Mouse (Mus musculus): ENCODE measurements around the gene Ttc24. TPM values are rescaled to one million over a fixed set of nuclear protein-coding genes. Genes with fewer than 3 reads are reported as not detected.

Ttc24 gene
- not detected for polyA plus RNA-seq (2014; fragmentation: Illumina TruSeq; extraction: RNeasy Lipid Tissue Mini Kit (QIAGEN cat#74804); ENCODE audit: low read depth, low replicate concordance)

DNA sequence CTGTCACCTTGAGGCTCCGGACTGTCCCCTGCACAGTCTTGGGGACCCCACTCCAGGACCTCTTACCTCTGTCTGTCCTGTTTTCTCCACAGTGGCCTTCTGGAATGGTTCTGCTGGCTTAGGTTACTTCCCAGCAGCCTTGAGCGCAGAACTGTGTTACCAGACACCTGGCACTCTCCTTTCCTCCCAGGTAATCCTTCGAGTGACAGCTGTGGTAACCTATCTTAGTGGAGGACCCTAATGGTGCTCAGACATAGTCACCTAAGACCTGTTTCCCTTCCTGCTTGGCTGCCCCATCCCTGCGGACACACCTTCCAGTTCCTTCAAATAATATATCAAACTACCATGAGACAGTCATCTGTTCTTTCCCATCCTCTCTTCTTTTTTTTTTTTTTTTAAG, at the start of gene Ttc24:
Gene Ttc24 (minus strand): TSS at position 101 of the 400 bp plus-strand sequence.

GRCm38 (mm10) chr3:88081345-88082223, 3.5 kb upstream of the Ttc24 start, which contains the start of gene Iqgap3:
Gene Iqgap3 (plus strand): TSS chr3:88081971.

GRCm38 (mm10) chr3:88057902-88058696, 20.0 kb downstream of the Ttc24 start, which contains the start of gene Naxe:
Gene Naxe (minus strand): TSS chr3:88058495.

DNA sequence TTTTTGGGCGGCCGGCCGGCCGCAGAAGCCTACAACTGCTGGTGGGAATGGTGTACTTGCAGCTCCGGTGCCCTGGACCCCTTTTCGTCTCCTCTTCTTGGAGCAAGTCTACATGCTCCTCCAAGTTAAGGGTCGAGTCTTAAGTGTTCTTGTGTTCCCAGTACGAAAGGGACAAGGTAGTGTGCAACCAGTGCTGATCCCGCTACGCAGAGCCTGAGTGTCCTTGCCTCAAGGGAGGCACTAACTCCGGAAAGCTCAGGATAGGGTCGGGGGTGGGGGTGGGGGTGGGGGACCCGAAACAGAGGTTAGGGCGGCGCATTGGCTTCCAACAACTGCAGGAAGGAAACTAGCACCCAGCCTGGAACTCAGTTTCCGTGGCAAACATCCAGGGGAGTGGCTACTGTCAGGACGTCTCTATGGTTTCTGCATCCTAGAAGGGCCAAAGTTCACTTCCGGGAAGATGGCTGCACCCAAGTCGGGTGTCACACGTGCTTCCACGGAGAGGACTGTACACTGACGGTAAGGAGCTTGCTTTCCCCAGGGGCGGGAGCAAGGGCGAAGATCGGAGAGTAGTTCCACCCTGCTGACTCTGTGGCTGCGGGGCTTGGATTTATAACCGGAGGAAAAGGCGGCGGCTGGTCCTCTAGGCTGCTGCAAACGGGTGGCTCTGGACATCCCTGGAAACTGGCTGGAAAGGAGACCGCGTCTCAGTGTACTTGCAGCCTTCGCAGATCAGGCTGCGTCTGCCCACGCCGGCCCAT, 35.3 kb downstream of the Ttc24 start, which contains the start of gene Gpatch4:
Gene Gpatch4 (plus strand): TSS at position 448 of the 761 bp plus-strand sequence.

DNA sequence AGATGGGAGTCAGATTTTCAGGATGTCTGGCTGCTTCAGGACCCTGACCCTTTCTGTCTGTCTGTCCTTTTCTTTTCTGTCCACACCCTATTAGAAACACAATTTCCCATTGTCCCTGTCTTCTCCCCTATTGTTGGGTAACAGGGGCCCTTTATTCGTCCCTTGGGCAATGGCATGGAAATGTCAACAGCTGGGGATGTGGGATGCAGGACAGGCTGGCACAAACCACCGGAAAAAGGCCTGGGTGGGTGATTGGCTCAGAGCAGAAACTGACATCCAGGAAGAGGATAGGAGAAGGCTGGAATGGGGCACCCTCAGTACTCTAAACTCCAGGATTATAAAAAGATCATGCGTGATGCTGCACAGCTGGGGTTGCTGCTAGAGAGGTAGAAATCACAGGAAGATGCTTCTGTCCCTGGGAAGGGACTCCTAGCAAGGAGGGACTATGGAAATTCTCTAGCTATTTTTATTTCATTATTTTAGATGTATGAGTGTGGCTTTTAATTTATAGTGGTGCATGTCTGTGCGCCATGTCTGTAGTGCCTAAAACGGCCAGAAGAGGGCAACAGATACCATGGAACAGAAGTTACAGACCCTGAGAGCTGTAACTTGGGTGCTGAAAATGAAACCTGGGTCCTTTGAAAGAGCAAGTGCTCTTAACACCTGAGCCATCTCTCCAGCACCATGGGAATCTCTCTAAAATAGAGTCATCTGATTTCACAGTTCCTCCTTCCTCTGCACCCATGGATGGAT, 50.5 kb downstream of the Ttc24 start, which contains the start of gene Hapln2:
Gene Hapln2 (minus strand): TSS at position 150 of the 753 bp plus-strand sequence.

Other genes starting within 250 kb of the Ttc24 start
- gene Sh2d2a, start 231.5 kb downstream of the Ttc24 start, polyA plus RNA-seq (2014; fragmentation: Illumina TruSeq; extraction: RNeasy Lipid Tissue Mini Kit (QIAGEN cat#74804); ENCODE audit: low read depth, low replicate concordance) = 0.11 TPM
- gene Prcc, start 192.7 kb downstream of the Ttc24 start, polyA plus RNA-seq (2014; fragmentation: Illumina TruSeq; extraction: RNeasy Lipid Tissue Mini Kit (QIAGEN cat#74804); ENCODE audit: low read depth, low replicate concordance) = 4.8 TPM
- gene Hdgf, start 172.0 kb downstream of the Ttc24 start, polyA plus RNA-seq (2014; fragmentation: Illumina TruSeq; extraction: RNeasy Lipid Tissue Mini Kit (QIAGEN cat#74804); ENCODE audit: low read depth, low replicate concordance) = 103 TPM
- gene Mrpl24, start 158.8 kb downstream of the Ttc24 start, polyA plus RNA-seq (2014; fragmentation: Illumina TruSeq; extraction: RNeasy Lipid Tissue Mini Kit (QIAGEN cat#74804); ENCODE audit: low read depth, low replicate concordance) = 61.1 TPM
- 14.9 TPM for gene Isg20l2, start 148.0 kb downstream of the Ttc24 start, polyA plus RNA-seq (2014; fragmentation: Illumina TruSeq; extraction: RNeasy Lipid Tissue Mini Kit (QIAGEN cat#74804); ENCODE audit: low read depth, low replicate concordance)
- gene Rrnad1, start 147.6 kb downstream of the Ttc24 start, polyA plus RNA-seq (2014; fragmentation: Illumina TruSeq; extraction: RNeasy Lipid Tissue Mini Kit (QIAGEN cat#74804); ENCODE audit: low read depth, low replicate concordance) = 3.7 TPM
- gene Crabp2, start 129.6 kb downstream of the Ttc24 start, polyA plus RNA-seq (2014; fragmentation: Illumina TruSeq; extraction: RNeasy Lipid Tissue Mini Kit (QIAGEN cat#74804); ENCODE audit: low read depth, low replicate concordance) = not detected
- 0.90 TPM for gene Nes, start 107.2 kb downstream of the Ttc24 start, polyA plus RNA-seq (2014; fragmentation: Illumina TruSeq; extraction: RNeasy Lipid Tissue Mini Kit (QIAGEN cat#74804); ENCODE audit: low read depth, low replicate concordance)
- not detected for gene Bcan, start 78.1 kb downstream of the Ttc24 start, polyA plus RNA-seq (2014; fragmentation: Illumina TruSeq; extraction: RNeasy Lipid Tissue Mini Kit (QIAGEN cat#74804); ENCODE audit: low read depth, low replicate concordance)
- not detected for gene Hapln2, start 50.7 kb downstream of the Ttc24 start, polyA plus RNA-seq (2014; fragmentation: Illumina TruSeq; extraction: RNeasy Lipid Tissue Mini Kit (QIAGEN cat#74804); ENCODE audit: low read depth, low replicate concordance)
- gene Gpatch4, start 35.2 kb downstream of the Ttc24 start, polyA plus RNA-seq (2014; fragmentation: Illumina TruSeq; extraction: RNeasy Lipid Tissue Mini Kit (QIAGEN cat#74804); ENCODE audit: low read depth, low replicate concordance) = 5.2 TPM
- 31.1 TPM for gene Naxe, start 19.8 kb downstream of the Ttc24 start, polyA plus RNA-seq (2014; fragmentation: Illumina TruSeq; extraction: RNeasy Lipid Tissue Mini Kit (QIAGEN cat#74804); ENCODE audit: low read depth, low replicate concordance)
- gene Iqgap3, start 3.7 kb upstream of the Ttc24 start, polyA plus RNA-seq (2014; fragmentation: Illumina TruSeq; extraction: RNeasy Lipid Tissue Mini Kit (QIAGEN cat#74804); ENCODE audit: low read depth, low replicate concordance) = not detected
- 3.8 TPM for gene Mef2d, start 64.1 kb upstream of the Ttc24 start, polyA plus RNA-seq (2014; fragmentation: Illumina TruSeq; extraction: RNeasy Lipid Tissue Mini Kit (QIAGEN cat#74804); ENCODE audit: low read depth, low replicate concordance)
- gene Rhbg, start 176.4 kb upstream of the Ttc24 start, polyA plus RNA-seq (2014; fragmentation: Illumina TruSeq; extraction: RNeasy Lipid Tissue Mini Kit (QIAGEN cat#74804); ENCODE audit: low read depth, low replicate concordance) = 0.24 TPM
- gene Gm38392, start 208.9 kb upstream of the Ttc24 start, polyA plus RNA-seq (2014; fragmentation: Illumina TruSeq; extraction: RNeasy Lipid Tissue Mini Kit (QIAGEN cat#74804); ENCODE audit: low read depth, low replicate concordance) = 0.93 TPM
- 4.3 TPM for gene Tsacc, start 218.7 kb upstream of the Ttc24 start, polyA plus RNA-seq (2014; fragmentation: Illumina TruSeq; extraction: RNeasy Lipid Tissue Mini Kit (QIAGEN cat#74804); ENCODE audit: low read depth, low replicate concordance)
- 65.1 TPM for gene Cct3, start 218.8 kb upstream of the Ttc24 start, polyA plus RNA-seq (2014; fragmentation: Illumina TruSeq; extraction: RNeasy Lipid Tissue Mini Kit (QIAGEN cat#74804); ENCODE audit: low read depth, low replicate concordance)
- 8.8 TPM for gene Glmp, start 246.7 kb upstream of the Ttc24 start, polyA plus RNA-seq (2014; fragmentation: Illumina TruSeq; extraction: RNeasy Lipid Tissue Mini Kit (QIAGEN cat#74804); ENCODE audit: low read depth, low replicate concordance)

All from liver, adult 10 weeks (tissue).